Mouse (Mus musculus) embryonic fibroblast, embryonic 13.5 days (primary cell): ENCODE measurements around the gene Gstz1.

Experiments used
- CTCF ChIP-seq: IDR thresholded peaks from 2 replicates; pipeline ENCODE4 v1.5.1; 2011; ENCODE audit warnings: mild to moderate bottlenecking, control low read depth, low read length, moderate library complexity, borderline replicate concordance; ENCODE audit not compliant: insufficient read depth
- POLR2A ChIP-seq: IDR thresholded peaks from 2 replicates; pipeline ENCODE4 v1.6.1; 2011; ENCODE audit warnings: low read depth, mild to moderate bottlenecking, control low read depth, low read length, moderate library complexity

- TF ChIP-seq CTCF: no peak
- peak; percentile 41 for TF ChIP-seq POLR2A
Measured at GRCm38 (mm10) chr12:87199973-87200586, 53.1 kb downstream of the Gstz1 start, which contains the start of gene Tmed8.
